Mouse (Mus musculus): Measurements from ENCODE around the gene Farp1.
A peak's percentile ranks its signal among the peaks of the same experiment; 100 is the strongest.

The Farp1 gene

DNA sequence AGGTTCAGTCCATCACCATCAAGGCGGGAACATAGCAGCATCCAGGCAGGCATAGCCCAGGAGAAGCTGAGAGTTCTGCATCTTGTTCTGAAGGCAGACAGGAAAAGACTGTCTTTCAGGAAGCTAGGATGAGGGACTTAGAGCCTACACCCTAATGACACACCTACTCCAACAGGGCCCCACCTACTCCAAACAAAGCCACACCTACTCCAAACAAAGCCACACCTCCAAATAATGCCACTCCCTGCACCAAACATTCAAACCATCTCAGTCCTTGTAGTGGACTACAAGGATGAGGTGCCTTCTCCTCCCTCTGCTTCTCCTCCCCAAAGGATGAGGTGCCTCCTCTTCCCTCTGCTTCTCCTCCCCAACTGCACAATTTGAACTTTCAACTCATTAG, 23.5 kb downstream of the Farp1 start:
- DNase-seq = no peak

GRCm38 (mm10) chr14:121059266-121059665, 24.3 kb downstream of the Farp1 start:
- DNase-seq = peak; percentile 68

- DNase-seq = no peak
Observed at GRCm38 (mm10) chr14:121060484-121060883, 25.5 kb downstream of the Farp1 start.

DNA sequence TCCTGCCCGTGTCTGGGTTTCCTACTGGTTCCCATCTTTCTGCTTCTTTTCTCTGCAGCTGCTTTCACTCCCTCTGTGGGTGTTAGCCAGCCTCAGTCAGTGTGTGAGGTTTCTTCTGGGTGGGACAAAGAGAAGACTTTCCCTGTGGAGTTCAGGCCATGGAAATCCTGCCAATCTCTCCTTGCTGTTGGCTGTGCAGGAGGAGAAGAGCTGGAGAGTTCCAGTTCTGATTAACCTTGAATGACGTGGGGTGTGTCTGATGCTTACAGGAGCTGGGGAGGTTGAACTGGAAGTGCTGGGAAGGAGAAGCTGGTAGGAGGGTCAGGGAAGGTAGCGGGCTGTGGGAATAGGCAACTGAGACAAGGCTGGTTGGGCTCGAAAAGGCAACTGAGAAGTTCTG, 26.7 kb downstream of the Farp1 start:
- DNase-seq = peak; percentile 35

- DNase-seq = no peak
Observed at GRCm38 (mm10) chr14:121062238-121063082, 27.5 kb downstream of the Farp1 start.

- DNase-seq = no peak
Observed at GRCm38 (mm10) chr14:121064726-121065125, 29.7 kb downstream of the Farp1 start.

GRCm38 (mm10) chr14:121073093-121073866, 38.3 kb downstream of the Farp1 start:
- DNase-seq = no peak

DNA sequence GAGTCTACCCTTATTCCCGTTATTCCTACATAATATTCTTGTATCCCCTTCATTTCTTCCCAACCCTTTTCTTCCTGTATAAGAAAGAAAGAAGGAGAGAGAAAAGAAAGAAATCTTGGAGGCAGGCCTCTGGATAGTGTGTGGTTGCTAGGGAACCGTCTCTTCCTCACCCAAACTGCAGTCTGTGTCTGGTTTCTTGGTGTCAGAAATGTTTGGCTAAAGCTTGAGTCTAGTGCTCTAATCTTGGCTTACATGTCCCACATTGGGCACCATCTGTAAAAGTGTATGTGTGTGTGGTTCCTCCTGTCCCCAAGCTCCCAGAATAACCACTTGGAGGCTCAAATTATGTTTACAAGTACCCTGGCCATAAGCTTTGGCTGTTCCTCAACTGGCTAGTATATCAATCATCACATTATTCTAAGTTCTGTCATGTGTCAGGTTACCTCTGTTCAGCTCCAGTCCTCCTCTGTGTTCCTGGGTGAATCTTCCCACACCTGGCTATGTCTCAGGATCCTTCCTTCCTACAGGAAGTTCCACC, 39.3 kb downstream of the Farp1 start:
- DNase-seq = no peak

GRCm38 (mm10) chr14:121080739-121081138, 45.7 kb downstream of the Farp1 start:
- DNase-seq = no peak

DNA sequence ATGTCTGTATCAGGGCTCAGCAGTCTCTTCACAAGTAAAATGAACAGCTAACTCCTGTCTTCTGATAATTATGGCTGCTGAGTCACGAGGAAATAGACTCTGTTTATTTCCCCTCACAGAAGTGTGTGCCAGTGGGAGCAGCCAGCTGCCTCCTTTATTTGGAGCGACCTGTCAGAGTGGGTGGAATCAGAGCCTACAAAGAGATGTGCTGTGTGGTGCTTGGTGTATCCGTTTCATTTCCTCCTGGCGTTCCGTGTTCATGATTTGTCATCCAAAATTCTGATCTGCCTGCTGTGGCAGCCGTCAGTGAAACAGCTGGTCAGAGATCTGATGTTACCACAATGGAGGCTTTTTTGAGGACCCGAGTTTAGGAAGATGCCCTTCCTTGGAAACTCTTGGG, 47.3 kb downstream of the Farp1 start:
- DNase-seq = no peak

GRCm38 (mm10) chr14:121082793-121083192, 47.8 kb downstream of the Farp1 start:
- no peak for DNase-seq

- no peak for DNase-seq
Observed at GRCm38 (mm10) chr14:121083352-121083751, 48.4 kb downstream of the Farp1 start.

DNA sequence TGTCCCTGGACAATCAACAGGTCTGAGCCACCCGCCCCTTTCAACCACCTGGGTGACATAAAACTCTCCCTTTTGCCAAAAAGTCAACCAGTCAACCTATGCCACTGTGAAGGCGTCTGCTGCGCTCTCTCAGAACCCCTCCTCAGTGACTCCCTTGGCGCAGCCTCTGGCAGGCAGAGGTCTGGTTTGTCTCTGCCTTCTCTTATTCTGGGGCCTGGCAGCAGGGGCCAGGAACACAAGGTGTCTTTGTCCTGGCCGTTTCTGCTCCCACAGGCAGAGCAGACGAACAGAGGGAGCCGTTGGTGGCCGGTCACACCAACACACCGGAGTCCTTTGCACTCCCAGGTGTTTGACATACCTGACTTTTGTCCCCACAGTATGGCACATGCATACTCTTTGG, 57.5 kb downstream of the Farp1 start:
- DNase-seq = no peak

DNA sequence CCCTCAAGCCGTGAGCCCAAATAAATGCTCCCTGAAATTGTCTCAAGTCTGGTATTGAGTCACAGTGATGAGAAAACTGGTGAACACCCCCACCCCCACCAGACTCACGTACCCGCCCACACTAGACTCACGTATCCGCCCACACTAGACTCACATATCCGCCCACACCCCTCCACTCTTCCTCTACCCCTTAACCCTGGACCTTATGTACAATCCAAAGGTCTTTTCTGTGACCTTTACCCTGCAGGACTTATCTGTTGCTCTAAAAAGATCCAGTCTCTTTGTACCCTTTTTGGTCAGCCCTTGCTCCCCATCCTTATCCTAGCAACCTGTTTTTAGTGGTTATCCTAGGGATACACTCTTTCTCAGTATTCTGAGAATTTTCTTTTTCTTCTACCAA, 58.9 kb downstream of the Farp1 start:
- DNase-seq = no peak

DNA sequence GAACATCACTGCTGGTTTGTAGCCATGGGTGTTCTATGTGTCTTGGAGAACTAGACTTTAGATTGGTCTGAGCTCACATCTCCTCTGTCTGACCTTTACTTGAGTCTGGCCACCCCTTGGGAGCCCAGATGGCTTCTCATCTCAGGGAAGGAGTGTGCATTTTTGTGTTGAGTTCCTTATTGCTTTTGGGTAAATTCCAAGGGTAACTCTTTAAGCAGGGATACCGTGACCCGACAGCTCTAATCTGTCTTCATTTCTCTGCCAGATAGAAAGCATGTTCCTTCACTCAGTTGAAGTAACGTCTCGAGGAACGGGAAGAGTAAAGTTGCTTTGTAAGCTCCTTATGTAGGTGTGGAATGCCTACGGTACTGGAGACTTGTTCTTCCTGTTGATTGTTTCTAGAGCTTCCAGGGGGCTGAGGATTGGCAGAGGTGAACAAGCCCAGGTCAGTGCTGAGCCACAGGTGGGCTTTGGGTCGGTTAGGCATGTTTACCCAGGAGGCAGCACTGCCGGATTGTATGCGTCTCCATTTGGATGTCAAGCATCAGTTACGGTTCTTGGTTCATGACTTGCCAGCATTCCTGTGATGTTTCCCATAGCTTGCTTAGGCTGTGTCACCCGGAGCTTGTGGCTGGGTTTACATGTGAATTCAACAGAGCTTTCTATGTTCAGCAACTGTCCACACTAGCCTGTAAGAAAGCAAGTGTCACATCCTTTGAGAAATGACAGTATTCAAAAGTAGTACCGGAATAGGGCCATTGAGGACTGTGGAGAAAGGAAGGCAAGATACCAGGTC, 62.8 kb downstream of the Farp1 start:
- DNase-seq = no peak

GRCm38 (mm10) chr14:121099120-121099519, 64.1 kb downstream of the Farp1 start:
- DNase-seq = no peak

GRCm38 (mm10) chr14:121099876-121100275, 64.9 kb downstream of the Farp1 start:
- DNase-seq = no peak

DNA sequence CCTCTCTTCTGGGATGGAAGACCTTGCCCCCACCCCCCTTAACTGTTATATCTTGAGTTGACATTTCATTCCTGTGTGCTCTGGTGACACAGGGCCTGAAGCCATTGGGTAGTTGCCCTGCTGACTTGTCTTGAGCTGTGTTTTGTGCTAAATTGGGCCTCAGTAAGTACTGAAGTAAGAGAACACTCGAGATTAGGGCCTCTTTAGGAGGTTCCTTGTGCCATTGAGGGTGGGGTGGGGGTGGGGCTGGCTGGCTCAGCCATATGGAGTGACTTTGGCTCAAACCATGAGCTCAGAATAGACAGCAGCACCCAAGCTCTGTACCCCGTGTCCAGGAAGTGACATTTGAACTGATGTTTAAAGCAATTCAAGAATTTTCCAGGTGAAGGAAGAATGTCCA, 65.8 kb downstream of the Farp1 start:
- DNase-seq = no peak

- DNase-seq = no peak
Observed at GRCm38 (mm10) chr14:121101531-121101930, 66.5 kb downstream of the Farp1 start.

DNA sequence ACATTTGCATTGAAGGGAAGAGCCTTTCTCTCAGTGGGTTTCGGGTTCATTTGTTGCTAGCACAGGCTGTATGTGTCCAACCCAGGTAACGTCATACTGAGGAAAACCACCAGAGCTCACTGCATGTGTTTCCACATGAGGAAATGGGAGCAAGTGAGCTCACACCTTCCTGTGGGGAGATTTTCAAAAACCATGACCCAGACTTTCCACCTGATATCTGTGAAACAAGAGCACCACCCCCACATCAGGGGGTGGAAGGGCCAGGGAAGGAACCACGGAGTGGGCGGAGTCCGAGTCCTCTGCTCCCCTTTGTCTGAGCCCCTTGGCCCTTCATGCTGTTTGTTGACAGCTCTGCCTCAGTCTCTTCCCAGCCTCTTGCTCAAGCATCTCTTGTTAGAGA, 67.6 kb downstream of the Farp1 start:
- DNase-seq = no peak

DNA sequence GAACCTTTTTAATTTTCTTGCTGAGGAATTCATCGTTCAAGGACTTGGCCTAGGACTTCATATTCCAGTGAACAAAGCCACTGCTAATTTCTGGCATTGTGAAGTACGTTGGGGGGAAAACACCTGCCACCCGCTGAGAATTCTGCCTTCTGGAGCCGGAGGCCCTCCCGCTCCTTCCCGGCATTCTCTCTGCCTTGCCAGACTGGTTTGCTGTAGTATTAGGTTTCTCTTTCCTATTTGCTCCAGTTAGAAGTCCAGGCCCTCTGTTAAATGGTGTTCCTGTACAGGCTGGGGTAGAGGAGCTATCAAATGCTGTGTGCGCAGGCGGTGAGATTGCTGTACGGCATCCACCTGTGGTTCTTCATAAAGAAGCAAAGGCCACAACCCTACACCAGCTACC, 68.5 kb downstream of the Farp1 start:
- peak; percentile 78 for DNase-seq

GRCm38 (mm10) chr14:121104760-121105329, 69.8 kb downstream of the Farp1 start:
- no peak for DNase-seq

DNA sequence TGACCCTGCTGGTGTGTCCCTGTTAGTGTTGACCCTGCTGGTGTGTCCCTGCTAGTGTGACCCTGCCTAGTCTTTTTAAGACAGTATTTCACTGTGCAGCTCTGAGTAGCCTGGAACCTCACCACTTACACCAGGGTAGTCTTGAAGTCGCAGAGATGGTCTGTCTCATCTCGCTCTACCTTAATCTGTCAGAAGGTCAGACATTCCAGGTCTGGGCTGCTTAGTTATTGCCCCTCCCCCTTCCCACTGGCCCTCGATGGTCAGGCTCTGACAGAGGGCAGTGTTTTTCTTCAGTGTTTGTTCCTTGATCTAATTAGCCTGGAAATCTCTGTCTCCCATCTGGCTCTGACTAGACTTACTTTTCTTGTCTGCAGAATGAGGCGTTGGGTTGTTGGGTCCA, 71.9 kb downstream of the Farp1 start:
- DNase-seq = no peak

Measured in kidney, adult 11 months (tissue).